Mouse (Mus musculus) ES-Bruce4 (cell line): Measurements from ENCODE around the gene Thsd7b. TPM values are rescaled to one million over a fixed set of nuclear protein-coding genes. Genes with fewer than 3 reads are reported as not detected.
"Not testable (repeated sequence)": the region's sequence is repeated elsewhere in the genome, so short reads cannot be mapped to it uniquely, and the experiment has no call there.

Experiments
- H3K27ac ChIP-seq: 2 replicates; pipeline ENCODE4 v1.5.1; 2012; ENCODE audit warnings: low read length, inconsistent platforms; ENCODE audit not compliant: insufficient read depth
- H3K27me3 ChIP-seq: 2 replicates; pipeline ENCODE4 v1.6.1; 2012; ENCODE audit warnings: mild to moderate bottlenecking, low read length, inconsistent platforms; ENCODE audit not compliant: control insufficient read depth, poor library complexity, insufficient read depth, severe bottlenecking
- H3K36me3 ChIP-seq: 2 replicates; pipeline ENCODE4 v1.6.1; 2012; ENCODE audit warnings: inconsistent platforms, mild to moderate bottlenecking, low read length, moderate library complexity; ENCODE audit not compliant: control insufficient read depth, poor library complexity, insufficient read depth, severe bottlenecking
- H3K4me1 ChIP-seq: one replicate; pipeline ENCODE4 v1.8.1; 2011; ENCODE audit warnings: low read length; ENCODE audit not compliant: control insufficient read depth, insufficient read depth
- H3K4me3 ChIP-seq: 2 replicates; pipeline ENCODE4 v1.5.1; 2011; ENCODE audit warnings: low read depth, mild to moderate bottlenecking, low read length
- H3K9ac ChIP-seq: 2 replicates; pipeline ENCODE4 v1.6.1; 2012; ENCODE audit warnings: low read depth, mild to moderate bottlenecking, inconsistent platforms; ENCODE audit not compliant: poor library complexity, severe bottlenecking
- H3K9me3 ChIP-seq: replicated peaks from 2 replicates; pipeline ENCODE4 v1.6.1; 2012; ENCODE audit warnings: mild to moderate bottlenecking, low read length, inconsistent platforms; ENCODE audit not compliant: control insufficient read depth, poor library complexity, insufficient read depth, severe bottlenecking
- CTCF ChIP-seq: IDR thresholded peaks from one replicate; pipeline ENCODE4 v1.8.1; 2011; ENCODE audit warnings: low read depth, low read length
- EP300 ChIP-seq: IDR thresholded peaks from 2 replicates; pipeline ENCODE4 v1.6.1; 2011; ENCODE audit warnings: low read depth, low read length; ENCODE audit not compliant: insufficient read depth
- POLR2A ChIP-seq: IDR thresholded peaks from one replicate; pipeline ENCODE4 v1.8.1; 2011; ENCODE audit warnings: low read length; ENCODE audit not compliant: insufficient read depth
- polyA plus RNA-seq: library from polyadenylated mRNA; stranded (reverse); fragments of >200 nt; gene quantifications from 2 replicates; pipeline ENCODE4 v1.2.4, GENCODE M21; 2011; ENCODE audit warnings: low read depth; ENCODE audit not compliant: missing spikeins, insufficient read depth, insufficient read length

The Thsd7b gene
- polyA plus RNA-seq, 1 experiment, result 0.18 TPM

GRCm38 (mm10) chr1:130169875-130170274 is 896.8 kb downstream of the Thsd7b start:
- TF ChIP-seq CTCF (no peak), EP300 (no peak), POLR2A (no peak)
- Histone ChIP-seq H3K27ac (no peak overlapping the region), H3K9ac (no peak overlapping the region), H3K36me3 (no peaks in the 10 kb centered on the region), H3K4me1 (no peaks in the 10 kb centered on the region), H3K9me3 (no peaks in the 10 kb centered on the region), H3K27me3 (no peaks in the 10 kb centered on the region), H3K4me3 (no peak overlapping the region)

DNA sequence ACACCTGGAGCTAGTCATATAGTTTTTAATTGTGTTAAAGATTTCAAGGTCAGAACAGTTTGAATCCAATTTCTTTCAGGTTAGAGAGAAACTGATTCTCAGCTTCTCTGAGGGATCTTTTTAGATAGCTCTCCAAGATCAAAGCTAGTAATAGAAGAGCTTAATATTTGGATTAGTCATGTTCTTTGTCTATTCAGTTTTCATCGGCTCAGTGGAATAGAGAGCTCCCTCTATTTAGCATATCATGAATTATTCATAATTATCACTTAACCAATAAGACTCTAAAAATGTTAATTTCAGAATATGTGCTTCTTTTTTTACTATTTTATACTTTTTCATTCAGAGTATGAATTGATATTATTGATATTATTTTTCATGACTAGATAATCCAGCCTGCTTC is 897.2 kb downstream of the Thsd7b start:
- no peaks in the 10 kb centered on the region for H3K4me1 ChIP-seq
- H3K27ac ChIP-seq, result no peak overlapping the region
- H3K4me3 ChIP-seq, result no peak overlapping the region
- no peak overlapping the region for H3K9ac ChIP-seq
- no peaks in the 10 kb centered on the region; the same call in 1 of the 2 replicates for H3K9me3 ChIP-seq
- H3K36me3 ChIP-seq, result no peaks in the 10 kb centered on the region
- TF ChIP-seq EP300, result no peak
- TF ChIP-seq CTCF, result no peak
- TF ChIP-seq POLR2A, result no peak
- H3K27me3 ChIP-seq, result no peaks in the 10 kb centered on the region

DNA sequence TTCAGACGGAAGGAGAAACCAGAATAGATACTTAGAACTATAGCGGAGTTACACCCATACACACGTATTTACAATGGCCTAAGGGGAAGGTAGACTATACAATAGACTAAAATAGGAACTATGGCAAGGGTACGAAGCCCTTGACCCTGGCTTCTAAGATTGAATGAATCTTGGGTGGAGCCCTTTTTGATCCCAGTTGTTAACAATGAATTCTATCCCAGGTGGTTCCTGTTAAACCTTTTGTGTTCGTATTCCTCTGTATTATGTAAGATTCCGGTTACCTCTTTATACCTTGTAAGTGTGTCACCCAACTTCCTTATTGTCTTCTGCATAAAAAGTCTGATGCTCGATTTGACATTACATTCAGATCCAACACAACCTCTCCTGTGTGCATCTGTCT is 913.7 kb downstream of the Thsd7b start:
- H3K4me3 ChIP-seq, H3K9ac ChIP-seq, H3K36me3 ChIP-seq, H3K4me1 ChIP-seq, H3K27me3 ChIP-seq, H3K9me3 ChIP-seq: not testable (repeated sequence)
- peak overlapping the region; percentile 36; the same call in 1 of the 2 replicates for H3K27ac ChIP-seq

DNA sequence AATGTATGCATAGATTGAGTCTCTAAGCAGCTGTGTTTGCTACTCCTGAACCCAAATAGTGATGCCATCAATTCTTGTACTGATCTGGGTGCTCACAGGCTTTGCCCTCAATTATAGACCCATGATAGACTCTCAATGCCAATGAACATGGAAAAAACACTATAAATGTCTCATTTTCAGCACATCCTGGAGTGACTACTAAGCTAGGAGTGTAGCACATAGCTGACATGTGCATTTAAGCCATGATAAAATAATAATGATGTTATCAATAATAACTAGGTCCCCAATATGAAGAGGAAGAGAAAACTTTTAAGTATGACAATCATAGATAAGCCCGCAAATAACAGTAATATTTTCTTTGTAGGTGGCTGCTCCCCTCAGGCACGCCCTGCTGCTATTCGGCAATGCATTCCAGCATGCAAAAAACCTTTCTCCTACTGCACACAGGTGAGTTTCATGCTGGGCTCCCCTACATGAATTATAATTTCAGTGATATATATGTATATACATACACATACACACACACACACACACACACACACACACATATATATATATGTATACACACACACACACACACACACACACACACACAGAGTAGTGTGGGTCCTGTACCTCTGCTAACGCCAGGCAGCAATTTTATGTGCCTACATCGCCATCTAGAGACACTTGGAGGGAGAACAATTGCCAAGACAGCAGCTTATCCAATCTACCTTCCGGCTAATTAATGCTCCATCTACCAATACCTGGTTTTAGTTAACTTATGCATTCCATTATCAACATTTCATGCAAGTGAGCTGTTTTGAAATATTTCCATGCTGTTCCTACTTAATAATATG is 919.3 kb downstream of the Thsd7b start:
- Histone ChIP-seq H3K9ac (no peak overlapping the region), H3K36me3 (no peaks in the 10 kb centered on the region), H3K4me3 (no peak overlapping the region), H3K27me3 (no peaks in the 10 kb centered on the region), H3K27ac (no peak overlapping the region), H3K9me3 (peaks cover 3% of the 10 kb centered on the region; the same call in 1 of the 2 replicates), H3K4me1 (no peaks in the 10 kb centered on the region)
- TF ChIP-seq POLR2A, result no peak
- no peak for TF ChIP-seq EP300
- peak; percentile 7 for TF ChIP-seq CTCF

- Histone ChIP-seq H3K9me3 (no peaks in the 10 kb centered on the region), H3K4me3 (no peak overlapping the region), H3K27me3 (no peaks in the 10 kb centered on the region), H3K9ac (no peak overlapping the region), H3K4me1 (no peaks in the 10 kb centered on the region), H3K27ac (no peak overlapping the region), H3K36me3 (no peaks in the 10 kb centered on the region)
- TF ChIP-seq EP300 (no peak), POLR2A (no peak)
Observed at GRCm38 (mm10) chr1:130217404-130217803, 944.3 kb downstream of the Thsd7b start.

- no peaks in the 10 kb centered on the region for H3K27me3 ChIP-seq
- H3K36me3 ChIP-seq, result no peaks in the 10 kb centered on the region
- H3K4me1 ChIP-seq, result no peaks in the 10 kb centered on the region
- H3K27ac ChIP-seq, result no peak overlapping the region
- H3K9me3 ChIP-seq, result no peaks in the 10 kb centered on the region; the same call in 1 of the 2 replicates
- no peak overlapping the region for H3K4me3 ChIP-seq
- H3K9ac ChIP-seq, result no peak overlapping the region
- TF ChIP-seq POLR2A, result no peak
- no peak for TF ChIP-seq CTCF
- no peak for TF ChIP-seq EP300
Observed at GRCm38 (mm10) chr1:130222904-130223303, 949.8 kb downstream of the Thsd7b start.
